Mouse (Mus musculus): ENCODE data around the gene Mettl7a1.
A peak's percentile ranks its signal among the peaks of the same experiment; 100 is the strongest.
"Not testable (repeated sequence)": the region's sequence is repeated elsewhere in the genome, so short reads cannot be mapped to it uniquely, and the experiment has no call there.

The Mettl7a1 gene

DNA sequence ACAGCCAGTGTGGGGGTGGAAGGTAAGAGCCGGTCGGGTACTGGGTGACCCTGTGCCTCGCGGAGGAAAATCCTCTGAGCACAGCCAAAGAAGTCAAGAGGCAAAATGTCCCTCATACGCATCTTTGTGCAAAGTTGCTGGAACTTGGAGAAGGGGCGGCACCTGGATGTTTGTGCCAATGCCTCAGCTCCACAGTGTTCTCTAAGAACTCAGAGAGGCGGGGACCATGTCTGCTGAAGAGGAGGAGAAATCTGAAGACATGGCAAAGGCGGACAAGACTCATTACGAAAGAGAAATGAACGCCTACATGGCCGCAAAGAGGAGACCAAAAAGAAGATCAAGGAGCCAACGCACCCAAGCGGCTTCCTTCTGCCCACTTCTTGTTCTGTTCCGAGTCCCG is 2.4 kb upstream of the Mettl7a1 start:
- DNase-seq = peak; percentile 44 to 54

- no peak for DNase-seq
These were observed 417 bp upstream of the Mettl7a1 start for GRCm38 (mm10) chr15:100303428-100304018.

DNA sequence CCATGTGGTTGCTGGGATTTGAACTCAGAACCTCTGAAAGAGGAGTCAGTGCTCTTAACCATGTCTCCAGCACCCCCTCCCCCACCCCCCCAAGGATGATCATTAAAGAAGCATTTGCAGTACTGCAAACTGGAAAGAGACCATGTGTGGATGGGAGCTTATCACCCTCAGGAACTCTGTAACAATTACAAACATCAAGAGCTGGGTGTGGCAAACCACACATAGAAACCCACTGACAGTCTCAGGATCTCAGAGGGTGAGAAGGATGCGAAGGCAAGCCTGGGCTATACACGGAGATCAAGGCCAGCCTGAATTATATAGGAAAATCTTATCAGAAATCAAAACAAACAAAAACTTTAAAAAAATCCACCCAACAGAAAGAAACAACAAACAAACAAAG is 2.3 kb downstream of the Mettl7a1 start:
- DNase-seq = no peak

DNA sequence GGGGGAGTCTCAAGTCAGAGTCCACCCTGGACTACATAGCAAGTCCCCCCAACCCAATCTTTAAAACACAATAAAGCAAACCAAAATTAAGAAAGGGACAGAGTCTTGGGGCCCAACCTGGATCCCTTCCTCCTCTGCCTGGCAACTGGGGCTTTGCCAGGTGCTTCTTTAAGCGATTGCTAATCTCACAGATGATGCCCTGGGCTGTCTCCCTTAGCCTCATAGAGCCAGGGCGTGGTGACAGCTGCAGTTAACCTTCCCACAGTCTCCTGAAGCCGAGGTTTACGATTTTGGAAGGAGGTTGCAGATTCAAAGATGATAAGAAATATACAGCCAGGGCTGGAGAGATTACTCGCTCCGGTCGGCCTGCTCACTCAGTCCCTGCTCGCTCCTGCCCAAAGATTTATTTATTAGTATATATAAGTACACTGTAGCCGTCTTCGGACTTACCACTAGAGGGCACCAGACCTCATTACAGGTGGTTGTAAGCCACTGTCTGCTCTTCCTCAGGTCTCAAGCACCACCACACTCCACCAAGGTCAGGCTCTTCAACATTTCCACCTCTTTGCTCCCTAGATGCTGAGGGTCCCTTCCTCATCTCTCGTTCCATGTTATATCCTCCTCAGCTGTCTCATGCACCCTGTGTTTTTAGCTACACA is 3.6 kb downstream of the Mettl7a1 start:
- DNase-seq = peak; percentile 59 to 63

DNA sequence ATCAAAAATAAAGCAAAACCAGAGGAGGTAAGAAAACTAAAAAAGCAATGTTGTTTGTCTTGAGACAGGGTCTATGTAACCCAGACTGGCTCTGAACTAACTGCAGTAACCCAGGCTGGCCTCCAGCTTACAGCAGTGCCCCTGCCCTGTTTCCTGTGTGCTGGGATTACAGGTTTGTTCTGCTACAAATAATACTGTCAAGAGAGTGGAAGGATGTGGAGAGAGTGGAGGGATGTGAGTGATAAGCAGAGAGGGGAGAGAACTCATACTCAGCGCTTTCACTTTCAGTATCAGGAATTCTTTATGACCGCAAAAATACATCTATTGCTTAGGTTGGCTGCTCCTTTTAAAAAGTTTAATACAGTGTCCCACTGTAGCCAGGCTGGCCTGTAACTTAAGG is 8.4 kb downstream of the Mettl7a1 start:
- no peak for DNase-seq

DNA sequence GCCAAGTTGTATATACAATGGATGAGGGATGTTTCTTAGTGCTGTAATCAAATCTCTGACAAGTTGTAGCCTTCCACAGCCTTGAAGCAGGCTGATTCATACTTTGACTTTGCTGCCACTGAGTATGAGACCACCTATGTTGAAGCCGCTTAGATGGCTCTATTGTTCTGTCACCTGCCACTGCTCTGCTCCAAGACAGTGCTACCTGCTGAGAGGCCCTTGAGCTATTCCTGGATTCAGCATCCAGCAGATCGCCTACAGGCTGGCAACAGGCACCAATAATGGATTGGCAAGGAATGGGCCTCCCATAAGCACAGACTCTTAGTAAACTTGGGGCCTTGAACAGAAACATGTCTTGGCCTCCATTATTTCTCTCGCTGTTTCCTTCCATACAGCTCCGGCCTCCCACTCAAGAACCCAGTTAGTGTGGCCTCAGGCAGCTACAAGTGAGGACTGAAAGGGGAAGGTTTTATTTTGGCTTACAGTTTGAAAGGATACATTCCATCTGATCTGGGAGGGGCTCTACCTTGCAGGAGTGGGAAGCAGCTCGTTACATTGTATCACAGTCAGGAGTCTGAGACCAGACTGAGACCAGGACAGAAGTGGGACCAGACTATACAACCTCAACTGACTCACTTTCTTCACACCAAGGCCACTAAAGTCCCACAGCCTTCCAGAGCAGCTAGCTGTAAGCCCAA is 10.7 kb downstream of the Mettl7a1 start:
- no peak for DNase-seq

- peak; percentile 41 to 58 for DNase-seq
These were observed 14.2 kb downstream of the Mettl7a1 start for GRCm38 (mm10) chr15:100318014-100318671.

- peak in 1 of 2 experiments; percentile 26 for DNase-seq
These were observed 15.9 kb downstream of the Mettl7a1 start for GRCm38 (mm10) chr15:100319884-100320283.

GRCm38 (mm10) chr15:100320295-100320905 is 16.5 kb downstream of the Mettl7a1 start:
- peak; percentile 25 to 49 for DNase-seq

- DNase-seq = peak; percentile 89 to 91
These were observed 17.2 kb downstream of the Mettl7a1 start for GRCm38 (mm10) chr15:100321134-100321533.

DNA sequence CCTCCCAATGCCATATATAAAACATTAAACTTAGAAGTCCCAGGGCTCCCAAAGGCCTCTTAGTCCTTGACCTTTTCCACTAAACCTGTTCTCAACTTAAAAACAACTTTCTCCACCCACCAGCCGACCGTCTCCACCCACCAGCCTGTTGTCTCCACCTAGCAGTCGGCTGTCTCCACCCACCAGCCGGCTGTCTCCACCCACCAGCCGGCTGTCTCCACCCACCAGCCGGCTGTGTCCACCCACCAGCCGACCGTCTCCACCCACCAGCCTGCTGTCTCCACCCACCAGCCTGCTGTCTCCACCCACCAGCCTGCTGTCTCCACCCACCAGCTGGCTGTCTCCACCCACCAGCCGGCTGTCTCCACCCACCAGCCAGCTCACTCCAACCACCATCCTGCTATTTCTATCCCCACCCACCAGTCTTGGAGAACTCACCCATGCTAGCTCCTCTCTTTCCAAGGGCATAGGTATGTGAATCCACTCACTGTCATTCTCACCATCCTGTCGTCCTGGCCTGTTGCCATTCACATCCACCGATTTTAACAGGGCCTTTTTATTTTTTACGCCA is 20.2 kb downstream of the Mettl7a1 start:
- DNase-seq = no peak

- no peak for DNase-seq
These were observed 21.3 kb downstream of the Mettl7a1 start for GRCm38 (mm10) chr15:100325235-100325634.

DNA sequence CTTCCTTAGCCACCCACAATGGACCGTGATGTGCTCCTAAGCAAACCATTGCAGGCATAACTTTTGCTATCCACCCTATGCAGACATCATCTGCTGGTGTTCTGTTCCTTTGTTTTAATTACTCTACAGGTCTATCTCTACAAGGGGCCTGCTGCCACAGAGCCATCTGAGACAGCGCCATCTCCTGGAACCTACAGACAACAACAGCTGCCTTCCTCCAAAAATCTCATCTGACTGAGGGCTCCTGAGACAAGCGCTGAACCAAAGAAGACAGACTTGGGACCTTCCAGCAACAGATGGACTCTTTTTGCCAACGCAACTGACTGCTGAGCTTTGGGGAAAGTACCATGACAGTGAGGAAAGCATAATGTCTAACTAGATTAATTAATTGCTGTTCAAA is 24.1 kb downstream of the Mettl7a1 start:
- DNase-seq = peak; percentile 37 to 48

GRCm38 (mm10) chr15:100329336-100329735 is 25.4 kb downstream of the Mettl7a1 start:
- not testable (repeated sequence) for DNase-seq

GRCm38 (mm10) chr15:100330739-100331138 is 26.8 kb downstream of the Mettl7a1 start:
- DNase-seq = no peak

- DNase-seq = not testable (repeated sequence)
These were observed 28.4 kb downstream of the Mettl7a1 start for GRCm38 (mm10) chr15:100332077-100332961.

DNA sequence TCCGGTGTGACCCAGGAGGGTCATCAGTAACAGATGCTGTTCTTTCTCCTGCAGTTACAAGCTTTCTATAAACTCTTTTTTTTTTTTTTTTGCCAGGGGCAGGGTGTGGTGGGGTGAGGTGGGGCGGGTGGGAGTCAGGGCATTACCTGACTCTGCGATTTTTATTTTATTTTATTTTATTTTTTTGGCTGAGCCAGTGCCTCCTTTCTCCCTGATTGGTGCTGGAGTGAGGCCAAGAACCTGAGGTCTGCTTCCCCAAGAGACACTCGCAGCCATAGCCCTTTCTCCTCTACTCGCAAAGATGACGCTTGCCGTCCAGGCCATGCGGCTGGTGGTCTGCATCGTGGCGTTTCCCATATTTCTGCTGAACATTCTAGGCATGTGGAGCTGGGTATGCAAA is 30.7 kb downstream of the Mettl7a1 start, which contains the start of gene Mettl7a3:
Gene Mettl7a3, plus strand, starts transcription at position 301 of the 400 bp plus-strand sequence.
- DNase-seq = no peak

- not testable (repeated sequence) for DNase-seq
These were observed 33.4 kb downstream of the Mettl7a1 start for GRCm38 (mm10) chr15:100337328-100337727.

- DNase-seq = peak; percentile 82 to 87
These were observed 33.9 kb downstream of the Mettl7a1 start for GRCm38 (mm10) chr15:100337847-100338246.

GRCm38 (mm10) chr15:100341314-100341980 is 37.5 kb downstream of the Mettl7a1 start:
- DNase-seq = peak in 1 of 2 experiments; percentile 36

GRCm38 (mm10) chr15:100345484-100345883 is 41.5 kb downstream of the Mettl7a1 start:
- DNase-seq = peak in 1 of 2 experiments; percentile 63

Data from kidney, postnatal 36 days (tissue).